ENCODE assay signal across 9 mouse cellular contexts in genomic region chr2:153493781-153494292, GRCm38 (mm10). TPM values are rescaled to one million over a fixed set of nuclear protein-coding genes. Genes with fewer than 3 reads are reported as not detected.
DNase-seq lines count a peak whose midpoint lies in the region; ATAC-seq lines count a peak whose summit lies in the region.
"Had no signal": no experiment of that assay in that cellular context is flagged by ENCODE, and none has a peak within 500 bp of the region (broad histone marks: within the 10 kb centered on the region; RNA-seq: fewer than 3 reads in every experiment).

No protein-coding gene starts in this region.

- intact Hi-C loops in left cerebral cortex, postnatal 14 days (cut with DNase I), result no loop called here

- peak overlapping the region; percentile 53 for H3K27ac ChIP-seq in kidney, embryonic 14.5 days (ENCODE audit: low read depth, low read length)
- H3K27ac ChIP-seq in forebrain, embryonic 16.5 days (ENCODE audit: low read length), result peak overlapping the region; percentile 96
- H3K27ac ChIP-seq in liver, embryonic 15.5 days (replicated peaks), result peak overlapping the region; percentile 97

- ATAC-seq in kidney, embryonic 14.5 days (ENCODE audit: low FRiP score, low TSS enrichment), result peak; percentile 14
- no peak for ATAC-seq in forebrain, embryonic 16.5 days
- ATAC-seq in liver, embryonic 15.5 days (ENCODE audit: insufficient read depth), result peak; percentile 57
- ATAC-seq: Patski had no signal

- H3K9ac ChIP-seq in kidney, embryonic 14.5 days (ENCODE audit: low read depth, low read length), result no peak overlapping the region
- 0 out of 2 replicates have a peak overlapping the region, but pooled peaks have one; percentile 1 for H3K9ac ChIP-seq in forebrain, embryonic 16.5 days (replicated peaks; ENCODE audit: low read depth, low read length)
- peak overlapping the region; percentile 90 for H3K9ac ChIP-seq in liver, embryonic 15.5 days

- H3K4me1 ChIP-seq in kidney, embryonic 14.5 days (ENCODE audit: control insufficient read depth, insufficient read depth, low read length), result peaks cover 27% of the 10 kb centered on the region
- peaks cover 67% of the 10 kb centered on the region for H3K4me1 ChIP-seq in forebrain, embryonic 16.5 days (replicated peaks; ENCODE audit: control insufficient read depth, insufficient read depth, low read length)
- peaks cover 97% of the 10 kb centered on the region for H3K4me1 ChIP-seq in liver, embryonic 15.5 days (replicated peaks)

- peaks cover 10% of the 10 kb centered on the region; the same call in 1 of the 2 replicates for H3K27me3 ChIP-seq in kidney, embryonic 14.5 days (ENCODE audit: control insufficient read depth, insufficient read depth, low read length)
- H3K27me3 ChIP-seq in forebrain, embryonic 16.5 days (replicated peaks; ENCODE audit: control insufficient read depth, insufficient read depth, low read length), result no peaks in the 10 kb centered on the region
- H3K27me3 ChIP-seq in liver, embryonic 15.5 days, result no peaks in the 10 kb centered on the region
- H3K27me3 ChIP-seq: Patski had no signal

- H3K36me3 ChIP-seq in kidney, embryonic 14.5 days (ENCODE audit: control insufficient read depth, insufficient read depth, low read length), result no peaks in the 10 kb centered on the region
- no peaks in the 10 kb centered on the region for H3K36me3 ChIP-seq in forebrain, embryonic 16.5 days (ENCODE audit: control insufficient read depth, insufficient read depth)
- no peaks in the 10 kb centered on the region for H3K36me3 ChIP-seq in liver, embryonic 15.5 days (replicated peaks)

- peak overlapping the region; percentile 99 for H3K4me2 ChIP-seq in kidney, embryonic 14.5 days (replicated peaks; ENCODE audit: low read depth, low read length)
- no peak overlapping the region for H3K4me2 ChIP-seq in forebrain, embryonic 16.5 days (ENCODE audit: low read length)
- H3K4me2 ChIP-seq in liver, embryonic 15.5 days, result peak overlapping the region; percentile 97

- H3K9me3 ChIP-seq in kidney, embryonic 14.5 days (ENCODE audit: control insufficient read depth, low read length), result no peaks in the 10 kb centered on the region
- no peaks in the 10 kb centered on the region for H3K9me3 ChIP-seq in forebrain, embryonic 16.5 days (ENCODE audit: control insufficient read depth, low read length)
- no peaks in the 10 kb centered on the region for H3K9me3 ChIP-seq in liver, embryonic 15.5 days (replicated peaks)

- no peak overlapping the region for H3K4me3 ChIP-seq in kidney, embryonic 14.5 days (ENCODE audit: low read length)
- H3K4me3 ChIP-seq in forebrain, embryonic 16.5 days (replicated peaks; ENCODE audit: low read length), result no peak overlapping the region
- H3K4me3 ChIP-seq in liver, embryonic 15.5 days (replicated peaks), result peak overlapping the region; percentile 72

- WGBS in kidney, embryonic 14.5 days, result 11% methylated on average over 6 of the region's 6 CpGs
- 21% methylated on average over 6 of the region's 6 CpGs for WGBS in forebrain, embryonic 16.5 days
- WGBS in liver, embryonic 15.5 days (ENCODE audit: insufficient replicate concordance), result 2% methylated on average over 6 of the region's 6 CpGs

- DNase-seq in kidney, postnatal 14 days, result no peak
- peak; percentile 63 for DNase-seq in c-Kit-positive CD71-positive TER-119-negative erythroid progenitor cells, embryonic 14.5 days (ENCODE audit: low read depth)
- DNase-seq in spleen, postnatal 36 days (ENCODE audit: low spot score in 2 of 2), result peak; percentile 64 to 74
- DNase-seq in left cerebral cortex, postnatal 14 days (ENCODE audit: low spot score in 2 of 2), result no peak
- DNase-seq in ovary, adult 18-20 months (ENCODE audit: low spot score), result no peak

RNA-seq across cellular contexts. Expression of gene 4930404H24Rik, which starts 1.2 kb away (rescaled TPM):
- not detected in 2 replicates for polyA plus RNA-seq in kidney, embryonic 14.5 days (2014; fragmentation: Nextera tagmentation; extraction: Ambion mirVana)
- polyA plus RNA-seq in forebrain, embryonic 16.5 days (2015; fragmentation: Nextera tagmentation; extraction: Ambion mirVana), result not detected in 2 replicates
- not detected in 2 replicates for polyA plus RNA-seq in liver, embryonic 15.5 days (2015; fragmentation: Nextera tagmentation; extraction: Ambion mirVana)
- total RNA-seq in left cerebral cortex, postnatal 14 days (2021), result 1 to 10 TPM in 1 of 2 experiments, not detected in 1; 1.4 TPM
- polyA plus RNA-seq: Patski had no signal

RNA-seq across cellular contexts. Expression of gene Nol4l, which starts 35.9 kb away (rescaled TPM):
- 10.5 and 17.1 TPM in 2 replicates for polyA plus RNA-seq in kidney, embryonic 14.5 days (2014; fragmentation: Nextera tagmentation; extraction: Ambion mirVana)
- polyA plus RNA-seq in forebrain, embryonic 16.5 days (2015; fragmentation: Nextera tagmentation; extraction: Ambion mirVana), result 47.8 and 50.4 TPM in 2 replicates
- polyA plus RNA-seq in liver, embryonic 15.5 days (2015; fragmentation: Nextera tagmentation; extraction: Ambion mirVana), result 4.7 and 4.9 TPM in 2 replicates
- total RNA-seq in left cerebral cortex, postnatal 14 days (2021), result 10 to 100 TPM; 44.8 to 46.8 TPM

Comparison
In these comparisons a context has a peak if more than half of its experiments do, and no peak if none do; other contexts are left out.
1. DNase-seq: peak in c-Kit-positive CD71-positive TER-119-negative erythroid progenitor cells, embryonic 14.5 days (single experiment) and spleen, postnatal 36 days (2 of 2); none in kidney, postnatal 14 days (single experiment), left cerebral cortex, postnatal 14 days (0 of 2) and ovary, adult 18-20 months (single experiment).
2. Peak in every context shown above with its lines, with median percentiles within 50 percentile points of each other: H3K27ac ChIP-seq.